Mouse (Mus musculus): ENCODE results near the gene Heatr4. TPM values are rescaled to one million over a fixed set of nuclear protein-coding genes. Genes with fewer than 3 reads are reported as not detected.
"Not testable (repeated sequence)": the region's sequence is repeated elsewhere in the genome, so short reads cannot be mapped to it uniquely, and the experiment has no call there.

Heatr4 gene
- not detected for total RNA-seq (2022)

- DNase-seq (ENCODE audit: low spot score in 2 of 2), result no peak
Measured at GRCm38 (mm10) chr12:83984752-83985151, at the start of gene Heatr4. Gene Heatr4, minus strand, starts transcription at chr12:83984852.

GRCm38 (mm10) chr12:84034108-84034507 is 49.5 kb upstream of the Heatr4 start:
- DNase-seq (ENCODE audit: low spot score in 2 of 2), result no peak

- not testable (repeated sequence) for DNase-seq (ENCODE audit: low spot score in 2 of 2)
Measured at GRCm38 (mm10) chr12:84033302-84033701, 48.6 kb upstream of the Heatr4 start.

GRCm38 (mm10) chr12:84032854-84033253 is 48.2 kb upstream of the Heatr4 start:
- DNase-seq (ENCODE audit: low spot score in 2 of 2), result no peak

- DNase-seq (ENCODE audit: low spot score in 2 of 2), result peak; percentile 50 to 63
Measured at GRCm38 (mm10) chr12:84030659-84031332, 46.1 kb upstream of the Heatr4 start.

- not testable (repeated sequence) for DNase-seq (ENCODE audit: low spot score in 2 of 2)
Measured at GRCm38 (mm10) chr12:84029043-84029442, 44.4 kb upstream of the Heatr4 start.

GRCm38 (mm10) chr12:84028328-84028727 is 43.7 kb upstream of the Heatr4 start:
- not testable (repeated sequence) for DNase-seq (ENCODE audit: low spot score in 2 of 2)

DNA sequence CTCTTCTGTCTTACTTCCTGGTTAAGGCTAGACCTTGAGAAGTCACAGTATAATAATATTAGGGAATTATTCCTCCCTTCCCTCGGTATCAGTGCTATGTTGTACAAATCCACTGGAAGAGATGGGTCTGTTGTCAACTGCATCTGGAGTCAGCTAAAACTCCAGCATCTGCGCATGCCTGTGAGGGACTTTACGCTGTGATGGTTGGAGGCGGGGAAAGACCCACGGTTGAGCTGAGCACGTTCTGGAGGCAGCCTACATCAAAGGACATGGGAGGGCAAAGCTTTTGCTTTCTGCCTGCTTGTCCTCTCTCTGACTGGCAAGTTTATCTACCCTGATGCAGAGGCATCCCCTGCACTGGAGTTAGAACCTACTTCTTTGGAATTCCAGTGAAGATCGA is 41.2 kb upstream of the Heatr4 start:
- no peak for DNase-seq (ENCODE audit: low spot score in 2 of 2)

- no peak for DNase-seq (ENCODE audit: low spot score in 2 of 2)
Measured at GRCm38 (mm10) chr12:84023052-84023745, 38.5 kb upstream of the Heatr4 start.

DNA sequence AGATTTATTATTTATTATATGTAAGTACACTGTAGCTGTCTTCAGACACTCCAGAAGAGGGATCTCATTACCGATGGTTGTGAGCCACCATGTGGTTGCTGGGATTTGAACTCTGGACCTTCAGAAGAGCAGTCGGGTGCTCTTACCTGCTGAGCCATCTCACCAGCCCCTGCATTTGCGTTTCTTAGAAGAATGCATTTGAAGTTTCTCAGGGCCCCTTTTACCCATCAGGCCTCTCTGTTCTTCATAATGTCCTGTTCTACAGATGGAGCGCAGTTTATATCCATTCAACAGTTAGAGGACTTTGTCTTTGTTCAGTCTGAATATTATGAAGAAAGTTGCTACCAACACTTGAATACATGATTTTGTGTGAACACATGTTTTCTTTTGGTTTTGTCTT is 37.6 kb upstream of the Heatr4 start:
- not testable (repeated sequence) for DNase-seq (ENCODE audit: low spot score in 2 of 2)

GRCm38 (mm10) chr12:84020528-84020927 is 35.9 kb upstream of the Heatr4 start:
- DNase-seq (ENCODE audit: low spot score in 2 of 2), result peak; percentile 43 to 50

DNA sequence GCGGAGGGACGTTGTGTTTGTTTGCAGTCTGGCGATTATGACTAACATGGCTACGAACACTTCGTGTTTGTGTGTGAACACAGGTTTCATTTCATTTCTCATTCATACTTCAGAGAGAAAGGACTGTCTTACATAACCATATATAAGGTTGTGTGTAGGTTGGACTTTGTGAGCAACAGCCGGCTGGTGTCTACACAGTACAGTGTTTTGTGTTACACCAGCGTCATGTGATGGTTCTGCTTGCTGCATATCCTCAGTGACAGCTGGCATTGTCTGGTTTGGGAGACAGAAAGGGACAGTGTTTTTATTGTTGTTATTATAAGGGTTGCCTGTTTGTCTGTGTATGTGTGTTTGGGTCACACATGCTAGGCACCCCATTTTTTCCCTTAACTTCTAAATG is 29.0 kb upstream of the Heatr4 start:
- no peak for DNase-seq (ENCODE audit: low spot score in 2 of 2)

GRCm38 (mm10) chr12:84013130-84013529 is 28.5 kb upstream of the Heatr4 start:
- DNase-seq (ENCODE audit: low spot score in 2 of 2), result no peak

DNA sequence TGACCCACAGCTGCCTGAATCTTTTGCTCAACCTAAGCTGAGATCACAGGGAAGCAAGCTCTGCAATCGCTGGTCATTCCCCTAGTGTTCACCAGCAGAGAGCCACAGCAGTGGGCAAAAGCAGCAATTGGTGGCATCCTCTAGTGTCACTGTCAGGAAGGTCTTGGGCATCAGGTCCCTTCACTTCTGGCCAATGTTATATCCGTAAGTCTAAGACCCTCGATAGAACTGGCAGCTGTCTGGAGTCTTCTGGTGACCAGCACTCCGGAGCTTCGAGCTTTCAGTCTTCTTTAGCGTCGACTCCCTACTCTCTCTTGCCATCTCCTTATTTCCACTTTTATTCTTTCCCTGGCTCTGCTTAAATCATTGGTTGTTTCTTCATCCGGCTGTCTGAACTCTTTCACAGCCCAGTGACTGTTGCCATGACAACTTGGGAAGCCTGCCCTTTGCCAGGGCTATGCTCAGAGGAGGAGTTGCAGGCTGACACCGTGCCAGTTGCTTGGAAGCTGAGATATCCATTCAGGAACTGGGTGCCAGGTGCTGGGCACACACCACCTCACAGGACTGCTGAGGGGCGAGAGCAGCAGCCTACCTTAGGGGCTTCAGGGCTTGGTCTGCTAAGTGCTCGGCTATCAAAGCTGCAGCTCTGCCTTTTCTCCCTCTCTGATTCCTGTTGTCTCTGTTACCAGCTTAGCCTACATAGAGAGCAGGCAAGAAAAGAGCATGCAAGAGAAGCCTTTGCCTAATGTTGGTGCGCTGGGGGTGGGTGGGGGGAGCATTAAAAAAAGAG is 26.8 kb upstream of the Heatr4 start:
- peak in 1 of 2 experiments; percentile 39 for DNase-seq (ENCODE audit: low spot score in 2 of 2)

GRCm38 (mm10) chr12:84010201-84010600 is 25.5 kb upstream of the Heatr4 start:
- no peak for DNase-seq (ENCODE audit: low spot score in 2 of 2)

DNA sequence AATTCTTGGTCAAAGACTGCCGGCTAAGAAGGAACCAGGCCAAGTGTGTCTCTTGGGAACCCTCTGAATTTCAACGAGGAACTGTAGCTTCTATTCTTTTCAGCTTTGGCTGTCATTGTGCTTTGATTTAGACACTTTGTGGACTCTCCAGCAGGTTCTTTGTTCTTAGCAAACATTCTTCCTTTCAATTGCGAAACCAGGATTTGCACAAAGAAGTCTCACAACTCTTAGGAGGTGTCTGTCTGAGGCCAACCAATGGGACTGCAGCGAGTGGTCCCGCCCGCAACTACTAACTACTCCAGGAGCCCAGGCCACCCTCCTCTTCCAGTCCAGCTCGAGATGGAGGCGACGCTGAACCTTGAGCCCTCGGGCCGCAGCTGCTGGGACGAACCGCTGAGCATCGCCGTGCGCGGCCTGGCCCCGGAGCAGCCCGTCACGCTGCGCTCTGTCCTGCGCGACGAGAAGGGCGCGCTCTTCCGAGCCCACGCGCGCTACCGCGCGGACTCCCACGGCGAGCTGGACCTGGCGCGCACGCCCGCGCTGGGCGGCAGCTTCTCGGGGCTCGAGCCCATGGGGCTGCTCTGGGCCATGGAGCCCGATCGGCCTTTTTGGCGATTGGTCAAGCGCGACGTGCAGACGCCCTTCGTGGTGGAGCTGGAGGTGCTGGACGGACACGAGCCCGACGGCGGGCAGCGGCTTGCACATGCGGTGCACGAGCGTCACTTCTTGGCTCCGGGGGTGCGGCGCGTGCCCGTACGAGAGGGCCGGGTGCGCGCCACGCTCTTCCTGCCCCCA is 24.7 kb upstream of the Heatr4 start, which contains the start of gene Acot1:
TSS of gene Acot1 (plus strand) at position 320 of the 795 bp plus-strand sequence.
- peak; percentile 23 to 39 for DNase-seq (ENCODE audit: low spot score in 2 of 2)

DNA sequence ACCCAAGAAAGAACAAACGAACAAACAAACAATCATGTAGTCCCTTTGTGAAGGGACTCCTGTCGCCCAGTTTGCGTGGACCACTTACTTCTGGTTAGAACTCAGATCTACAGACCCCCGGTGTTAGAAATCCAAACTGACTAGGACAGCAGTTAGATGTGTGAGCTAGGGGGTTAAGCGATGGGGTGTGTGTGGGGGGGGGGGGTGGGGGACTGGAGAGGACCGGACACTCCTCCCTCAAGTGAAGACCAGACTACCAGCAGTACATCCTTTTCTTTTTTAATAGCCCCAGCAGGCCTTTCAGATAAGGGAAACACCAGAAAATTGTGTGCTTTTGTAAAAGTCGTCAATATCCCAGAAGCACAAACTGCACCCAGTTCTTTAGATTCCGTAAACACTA is 24.1 kb upstream of the Heatr4 start:
- no peak for DNase-seq (ENCODE audit: low spot score in 2 of 2)

DNA sequence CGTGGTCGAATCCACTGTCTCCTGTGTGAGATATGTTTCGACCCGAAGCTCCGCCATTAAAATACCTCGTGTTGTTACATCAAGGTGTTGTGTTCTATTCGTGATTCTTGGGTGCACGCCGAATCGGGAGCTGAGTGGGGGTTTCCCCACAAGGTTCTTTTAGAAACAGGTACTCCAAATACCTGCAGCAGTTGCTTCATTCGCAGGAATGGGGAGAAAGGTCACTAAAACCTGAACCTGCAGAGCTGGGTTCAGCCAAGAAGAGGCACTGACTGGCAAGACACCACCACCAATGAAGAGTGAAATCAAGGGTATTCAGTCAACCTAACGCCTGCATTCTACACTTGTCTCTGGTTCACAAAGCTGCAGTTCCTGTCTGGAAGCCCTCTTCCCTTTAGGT is 23.6 kb upstream of the Heatr4 start:
- DNase-seq (ENCODE audit: low spot score in 2 of 2), result no peak

GRCm38 (mm10) chr12:84003866-84004265 is 19.2 kb upstream of the Heatr4 start:
- DNase-seq (ENCODE audit: low spot score in 2 of 2), result no peak

GRCm38 (mm10) chr12:84000418-84000817 is 15.8 kb upstream of the Heatr4 start:
- no peak for DNase-seq (ENCODE audit: low spot score in 2 of 2)

DNA sequence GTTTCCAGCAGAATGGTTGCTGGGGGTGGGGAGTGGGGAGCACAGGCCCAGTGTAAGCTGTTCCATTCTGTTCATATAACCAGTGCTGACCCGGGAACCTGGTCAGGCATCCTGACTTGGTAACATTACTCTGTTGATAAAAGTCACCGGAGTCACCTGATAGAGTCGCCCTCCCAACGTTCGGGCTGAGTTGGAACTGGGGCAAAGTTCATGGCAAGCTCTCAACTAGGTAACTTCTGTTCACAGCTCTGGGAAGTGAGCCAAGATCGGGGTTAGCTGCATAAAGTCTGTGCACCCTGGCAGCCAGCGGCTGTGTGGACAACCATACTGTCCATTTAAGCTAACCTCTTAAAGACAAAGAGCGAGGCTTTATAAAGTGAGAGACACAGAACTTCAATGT is 14.6 kb upstream of the Heatr4 start:
- peak; percentile 21 to 48 for DNase-seq (ENCODE audit: low spot score in 2 of 2)

Measured in gastrocnemius, adult 8-10 months (tissue).